Mouse (Mus musculus): ENCODE data around the gene Gm13277. TPM values are rescaled to one million over a fixed set of nuclear protein-coding genes. Genes with fewer than 3 reads are reported as not detected.
"Not testable (repeated sequence)": the region's sequence is repeated elsewhere in the genome, so short reads cannot be mapped to it uniquely, and the experiment has no call there.

The Gm13277 gene
- total RNA-seq, 2 experiments from 2014 or later = not detected

DNA sequence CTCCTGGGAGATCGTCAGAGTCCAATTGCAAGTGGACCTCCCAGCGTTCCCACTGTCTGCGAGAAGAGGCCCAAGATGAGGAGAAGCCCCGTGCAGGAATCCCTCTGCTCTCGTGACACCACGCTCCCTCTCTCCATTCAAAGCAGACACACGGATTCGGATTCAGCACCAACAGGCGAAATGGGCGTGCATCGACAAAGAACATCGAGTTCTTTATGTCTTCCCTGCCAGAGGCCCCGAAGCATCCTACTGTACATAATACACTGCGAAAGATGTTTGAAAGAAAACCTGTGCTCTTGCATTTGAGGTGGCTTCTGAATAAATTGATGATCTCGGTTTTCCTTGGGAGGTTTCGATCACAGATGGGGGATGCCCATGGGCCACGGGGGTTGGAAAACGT, 8.1 kb upstream of the Gm13277 start:
- intact Hi-C loops (cut with DNase I; ENCODE audit: low total_unique reads); DNase-seq: not testable (repeated sequence)

DNA sequence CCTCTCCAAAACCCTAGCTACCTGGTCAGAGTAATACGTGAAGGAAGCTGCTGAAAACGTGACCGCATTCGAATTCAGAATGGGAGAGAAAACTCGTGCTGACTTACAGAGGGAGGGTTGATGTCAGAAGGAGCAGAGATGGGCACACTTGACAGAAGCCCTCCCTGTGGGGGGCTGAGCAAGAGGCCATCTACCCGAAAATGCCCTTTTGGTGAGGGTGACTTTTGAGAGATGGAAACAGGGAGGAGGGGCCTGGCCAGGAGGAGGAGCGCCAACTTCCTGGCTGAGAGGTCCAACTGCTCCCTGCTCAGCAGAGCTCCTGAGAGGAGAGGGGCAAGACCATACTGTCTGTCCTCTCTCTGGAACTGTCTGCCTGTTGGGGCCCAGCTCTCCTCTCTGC, 6.6 kb upstream of the Gm13277 start, which contains the start of gene Ifnz:
Gene Ifnz (plus strand): TSS at position 301 of the 400 bp plus-strand sequence.
- intact Hi-C loops (cut with DNase I; ENCODE audit: low total_unique reads); DNase-seq: not testable (repeated sequence)

GRCm38 (mm10) chr4:88782335-88782734, 6.1 kb upstream of the Gm13277 start:
- intact Hi-C loops (cut with DNase I; ENCODE audit: low total_unique reads); DNase-seq: not testable (repeated sequence)

DNA sequence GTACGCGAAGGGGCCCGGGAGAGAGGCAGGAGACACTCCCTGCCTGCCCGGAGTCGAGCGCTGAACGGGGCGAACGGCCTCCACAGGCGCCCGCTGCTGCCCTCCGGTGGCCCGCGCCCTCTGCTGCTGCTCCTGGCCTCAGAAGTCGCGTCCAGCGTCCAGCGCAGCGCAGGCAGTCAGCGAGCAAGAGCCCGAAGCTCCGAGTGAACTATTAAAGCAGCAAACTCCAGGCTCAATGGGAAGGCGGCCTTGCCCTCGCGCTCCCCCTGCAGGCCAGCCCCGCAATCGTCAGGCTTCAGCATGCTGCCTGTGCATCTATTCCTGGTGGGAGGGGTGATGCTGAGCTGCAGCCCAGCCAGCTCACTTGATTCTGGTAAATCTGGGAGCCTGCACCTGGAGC, 3.0 kb upstream of the Gm13277 start, which contains the start of gene Gm13276:
Gene Gm13276 (plus strand): TSS at position 301 of the 400 bp plus-strand sequence.
- DNase-seq; intact Hi-C loops (cut with DNase I; ENCODE audit: low total_unique reads): not testable (repeated sequence)

GRCm38 (mm10) chr4:88791250-88791649, 2.8 kb downstream of the Gm13277 start, which contains the start of gene Gm13278:
Gene Gm13278, plus strand, starts transcription at chr4:88791550.
- intact Hi-C loops (cut with DNase I; ENCODE audit: low total_unique reads) = not testable (repeated sequence)

GRCm38 (mm10) chr4:88793936-88794675, 5.7 kb downstream of the Gm13277 start, which contains the start of gene Gm13275:
Gene Gm13275, plus strand, starts transcription at chr4:88794487.
- intact Hi-C loops (cut with DNase I; ENCODE audit: low total_unique reads) = not testable (repeated sequence)
- DNase-seq = peak; percentile 45

More at GRCm38 (mm10) chr4:88791250-88791649, 2.8 kb downstream of the Gm13277 start, which contains the start of gene Gm13278:
- DNase-seq = not testable (repeated sequence)

DNA sequence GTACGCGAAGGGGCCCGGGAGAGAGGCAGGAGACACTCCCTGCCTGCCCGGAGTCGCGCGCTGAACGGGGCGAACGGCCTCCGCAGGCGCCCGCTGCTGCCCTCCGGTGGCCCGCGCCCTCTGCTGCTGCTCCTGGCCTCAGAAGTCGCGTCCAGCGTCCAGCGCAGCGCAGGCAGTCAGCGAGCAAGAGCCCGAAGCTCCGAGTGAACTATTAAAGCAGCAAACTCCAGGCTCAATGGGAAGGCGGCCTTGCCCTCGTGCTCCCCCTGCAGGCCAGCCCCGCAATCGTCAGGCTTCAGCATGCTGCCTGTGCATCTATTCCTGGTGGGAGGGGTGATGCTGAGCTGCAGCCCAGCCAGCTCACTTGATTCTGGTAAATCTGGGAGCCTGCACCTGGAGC, 8.7 kb downstream of the Gm13277 start, which contains the start of gene Gm13279:
Gene Gm13279 (plus strand): TSS at position 301 of the 400 bp plus-strand sequence.
- intact Hi-C loops (cut with DNase I; ENCODE audit: low total_unique reads); DNase-seq: not testable (repeated sequence)

GRCm38 (mm10) chr4:88799365-88799764, 10.9 kb downstream of the Gm13277 start, which contains the start of gene Gm13285:
Gene Gm13285, plus strand, starts transcription at chr4:88799665.
- DNase-seq; intact Hi-C loops (cut with DNase I; ENCODE audit: low total_unique reads): not testable (repeated sequence)

GRCm38 (mm10) chr4:88802954-88803353, 14.5 kb downstream of the Gm13277 start, which contains the start of gene Gm13287:
Gene Gm13287, plus strand, starts transcription at chr4:88803254.
- intact Hi-C loops (cut with DNase I; ENCODE audit: low total_unique reads); DNase-seq: not testable (repeated sequence)

DNA sequence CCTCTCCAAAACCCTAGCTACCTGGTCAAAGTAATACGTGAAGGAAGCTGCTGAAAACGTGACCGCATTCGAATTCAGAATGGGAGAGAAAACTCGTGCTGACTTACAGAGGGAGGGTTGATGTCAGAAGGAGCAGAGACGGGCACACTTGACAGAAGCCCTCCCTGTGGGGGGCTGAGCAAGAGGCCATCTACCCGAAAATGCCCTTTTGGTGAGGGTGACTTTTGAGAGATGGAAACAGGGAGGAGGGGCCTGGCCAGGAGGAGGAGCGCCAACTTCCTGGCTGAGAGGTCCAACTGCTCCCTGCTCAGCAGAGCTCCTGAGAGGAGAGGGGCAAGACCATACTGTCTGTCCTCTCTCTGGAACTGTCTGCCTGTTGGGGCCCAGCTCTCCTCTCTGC, 16.8 kb downstream of the Gm13277 start, which contains the start of gene Gm13288:
Gene Gm13288 (plus strand): TSS at position 301 of the 400 bp plus-strand sequence.
- DNase-seq; intact Hi-C loops (cut with DNase I; ENCODE audit: low total_unique reads): not testable (repeated sequence)

DNA sequence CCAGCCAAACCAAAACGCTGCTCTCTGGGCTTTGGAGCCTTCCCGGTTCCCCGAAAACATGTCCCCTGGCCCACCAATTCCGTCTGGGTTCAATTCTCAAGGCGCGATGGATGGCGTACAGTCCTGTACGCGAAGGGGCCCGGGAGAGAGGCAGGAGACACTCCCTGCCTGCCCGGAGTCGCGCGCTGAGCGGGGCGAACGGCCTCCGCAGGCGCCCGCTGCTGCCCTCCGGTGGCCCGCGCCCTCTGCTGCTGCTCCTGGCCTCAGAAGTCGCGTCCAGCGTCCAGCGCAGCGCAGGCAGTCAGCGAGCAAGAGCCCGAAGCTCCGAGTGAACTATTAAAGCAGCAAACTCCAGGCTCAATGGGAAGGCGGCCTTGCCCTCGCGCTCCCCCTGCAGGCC, 17.3 kb downstream of the Gm13277 start:
- intact Hi-C loops (cut with DNase I; ENCODE audit: low total_unique reads) = not testable (repeated sequence)
- peak; percentile 31 for DNase-seq

DNA sequence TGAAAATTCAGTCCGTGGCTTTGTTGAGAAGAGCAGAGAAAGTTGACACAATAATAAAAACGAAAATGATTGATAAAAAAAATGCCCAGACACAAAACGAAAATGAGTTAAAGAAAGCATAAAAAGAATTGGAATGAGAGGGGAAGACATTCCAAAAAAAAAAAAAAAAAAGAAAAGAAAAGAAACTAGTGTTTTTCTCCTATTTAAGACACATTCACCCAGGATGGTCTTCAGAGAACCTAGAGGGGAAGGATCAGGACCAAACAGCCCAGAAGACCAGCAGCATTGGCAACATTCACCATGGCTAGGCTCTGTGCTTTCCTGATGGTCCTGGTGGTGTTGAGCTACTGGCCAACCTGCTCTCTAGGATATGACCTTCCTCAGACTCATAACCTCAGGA, 27.5 kb downstream of the Gm13277 start, which contains the start of gene Ifna7:
Gene Ifna7 (plus strand): TSS at position 301 of the 400 bp plus-strand sequence.
- intact Hi-C loops (cut with DNase I; ENCODE audit: low total_unique reads) = no loop called here
- DNase-seq = no peak

- intact Hi-C loops (cut with DNase I; ENCODE audit: low total_unique reads) = no loop called here
- no peak for DNase-seq
Observed at GRCm38 (mm10) chr4:88819659-88820058, 31.2 kb downstream of the Gm13277 start, which contains the start of gene Ifna11. Gene Ifna11, plus strand, starts transcription at chr4:88819959.

GRCm38 (mm10) chr4:88822995-88823394, 34.6 kb downstream of the Gm13277 start:
- DNase-seq = no peak
- intact Hi-C loops (cut with DNase I; ENCODE audit: low total_unique reads) = no loop called here

DNA sequence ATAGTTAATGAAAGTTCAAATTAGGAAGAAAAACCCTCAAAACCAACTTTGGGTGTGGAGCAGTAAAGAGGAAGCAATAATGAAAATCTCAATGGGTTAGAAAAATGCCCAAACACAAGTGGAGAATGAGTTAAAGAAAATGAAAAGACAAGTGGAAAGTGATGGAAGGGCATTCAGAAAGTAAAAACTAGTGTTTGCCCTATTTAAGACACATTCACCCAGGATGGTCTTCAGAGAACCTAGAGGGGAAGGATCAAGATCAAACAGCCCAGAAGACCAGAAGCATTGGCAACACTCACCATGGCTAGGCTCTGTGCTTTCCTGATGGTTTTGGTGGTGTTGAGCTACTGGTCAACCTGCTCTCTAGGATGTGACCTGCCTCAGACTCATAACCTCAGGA, 38.7 kb downstream of the Gm13277 start, which contains the start of gene Ifna6:
Gene Ifna6 (plus strand): TSS at position 301 of the 400 bp plus-strand sequence.
- intact Hi-C loops (cut with DNase I; ENCODE audit: low total_unique reads); DNase-seq: not testable (repeated sequence)

- DNase-seq = peak; percentile 5
- intact Hi-C loops (cut with DNase I; ENCODE audit: low total_unique reads) = no loop called here
Observed at GRCm38 (mm10) chr4:88830523-88830922, 42.1 kb downstream of the Gm13277 start.

GRCm38 (mm10) chr4:88835225-88835624, 46.8 kb downstream of the Gm13277 start, which contains the start of gene Ifna5:
Gene Ifna5, plus strand, starts transcription at chr4:88835525.
- intact Hi-C loops (cut with DNase I; ENCODE audit: low total_unique reads); DNase-seq: not testable (repeated sequence)
